Mouse (Mus musculus) forebrain, embryonic 16.5 days (tissue): ENCODE results near the gene Bloc1s5. TPM values are rescaled to one million over a fixed set of nuclear protein-coding genes. Genes with fewer than 3 reads are reported as not detected.
A peak's percentile ranks its signal among the peaks of the same experiment; 100 is the strongest.
"Not testable (repeated sequence)": the region's sequence is repeated elsewhere in the genome, so short reads cannot be mapped to it uniquely, and the experiment has no call there.

Experiments
- ATAC-seq: fragments of 200-750 bp; cut with Nextera tagmentation; 2 replicates; pipeline ENCODE4 v1.8.0; 2017; ENCODE audit warnings: mild to moderate bottlenecking, moderate library complexity
- H3K27ac ChIP-seq: fragments of 300-500 bp; sonication (generic); 2 replicates; pipeline ENCODE4 v1.5.1; 2014; ENCODE audit warnings: low read length, control low read depth
- H3K27me3 ChIP-seq: fragments of 300-500 bp; sonication (generic); replicated peaks from 2 replicates; pipeline ENCODE4 v1.6.1; 2014; ENCODE audit warnings: low read length; ENCODE audit not compliant: control insufficient read depth, insufficient read depth
- H3K36me3 ChIP-seq: fragments of 300-500 bp; sonication (generic); 2 replicates; pipeline ENCODE4 v1.6.1; 2014; ENCODE audit not compliant: control insufficient read depth, insufficient read depth
- H3K4me1 ChIP-seq: fragments of 300-500 bp; sonication (generic); replicated peaks from 2 replicates; pipeline ENCODE4 v1.6.1; 2014; ENCODE audit warnings: low read length; ENCODE audit not compliant: control insufficient read depth, insufficient read depth
- H3K4me2 ChIP-seq: fragments of 300-500 bp; sonication (generic); 2 replicates; pipeline ENCODE4 v1.6.1; 2014; ENCODE audit warnings: mild to moderate bottlenecking, low read length, control low read depth
- H3K4me3 ChIP-seq: fragments of 300-500 bp; sonication (generic); replicated peaks from 2 replicates; pipeline ENCODE4 v1.5.1; 2014; ENCODE audit warnings: mild to moderate bottlenecking, low read length, control low read depth
- H3K9ac ChIP-seq: fragments of 300-500 bp; sonication (generic); replicated peaks from 2 replicates; pipeline ENCODE4 v1.6.1; 2014; ENCODE audit warnings: low read depth, low read length, control low read depth
- H3K9me3 ChIP-seq: fragments of 300-500 bp; sonication (generic); 2 replicates; pipeline ENCODE4 v1.6.1; 2016; ENCODE audit warnings: low read length; ENCODE audit not compliant: control insufficient read depth
- WGBS: fragments of 180-500 bp; shearing (Covaris S2); extraction: QIAGEN DNeasy Blood & Tissue Kit; methylation state at CpG from one replicate; pipeline ENCODE4 v1.1.7; 2014; 5-methylcytosine and 5-hydroxymethylcytosine counted together
- polyA plus RNA-seq: library from polyadenylated mRNA; unstranded; fragments of >200 nt; fragmentation: Nextera tagmentation; extraction: Ambion mirVana; gene quantifications from 2 replicates; pipeline ENCODE4 v1.2.1, GENCODE M21; 2015

The Bloc1s5 gene
- 20.1 and 25.1 TPM in 2 replicates for polyA plus RNA-seq

DNA sequence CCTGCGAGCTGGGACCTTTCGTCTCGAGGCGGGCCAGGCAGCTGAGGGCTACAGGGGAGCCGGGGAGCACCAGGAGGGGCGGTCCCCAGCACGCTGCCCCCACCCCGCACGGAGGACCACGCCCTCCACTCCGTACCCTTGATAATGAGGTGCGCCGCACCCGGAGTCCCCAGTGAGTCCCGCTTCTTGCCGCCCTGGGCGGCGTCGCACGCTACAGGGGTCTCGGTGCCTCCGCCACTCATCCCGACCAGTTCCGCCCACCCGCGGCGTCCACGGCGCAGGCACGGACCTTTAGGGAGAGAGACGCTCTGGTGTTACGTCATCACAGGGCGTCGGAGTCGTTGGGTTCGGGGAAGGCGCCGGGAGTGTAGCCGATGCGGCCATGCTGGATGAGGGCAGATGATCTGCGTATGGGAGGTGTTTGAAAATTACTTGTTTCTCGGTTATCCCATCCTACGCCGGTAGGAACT, at the start of gene Bloc1s5:
TSS of gene Bloc1s5 (minus strand) at position 310 of the 470 bp plus-strand sequence.
- 0% methylated on average over 44 of the region's 44 CpGs for WGBS
- H3K27me3 ChIP-seq: no peaks in the 10 kb centered on the region
- H3K4me2 ChIP-seq: peak within 1 kb of the TSS; percentile 73
- peak within 1 kb of the TSS; percentile 66 for H3K4me3 ChIP-seq
- ATAC-seq: peak; percentile 98
- H3K36me3 ChIP-seq: peaks cover 2% of the 10 kb centered on the region; the same call in 1 of the 2 replicates
- H3K9ac ChIP-seq: peak within 1 kb of the TSS; percentile 75
- H3K27ac ChIP-seq: peak within 1 kb of the TSS; percentile 71
- H3K4me1 ChIP-seq: peaks cover 8% of the 10 kb centered on the region
- no peaks in the 10 kb centered on the region for H3K9me3 ChIP-seq

GRCm38 (mm10) chr13:38672336-38672735, 37.4 kb upstream of the Bloc1s5 start:
- Histone ChIP-seq H3K27me3 (no peaks in the 10 kb centered on the region), H3K27ac (no peak overlapping the region), H3K9ac (no peak overlapping the region), H3K4me1 (no peaks in the 10 kb centered on the region), H3K36me3 (no peaks in the 10 kb centered on the region), H3K9me3 (no peaks in the 10 kb centered on the region), H3K4me2 (no peak overlapping the region), H3K4me3 (no peak overlapping the region)
- WGBS: 73% methylated on average over 9 of the region's 9 CpGs
- 0 out of 2 replicates have a peak, but pooled peaks have one; percentile 38 for ATAC-seq

DNA sequence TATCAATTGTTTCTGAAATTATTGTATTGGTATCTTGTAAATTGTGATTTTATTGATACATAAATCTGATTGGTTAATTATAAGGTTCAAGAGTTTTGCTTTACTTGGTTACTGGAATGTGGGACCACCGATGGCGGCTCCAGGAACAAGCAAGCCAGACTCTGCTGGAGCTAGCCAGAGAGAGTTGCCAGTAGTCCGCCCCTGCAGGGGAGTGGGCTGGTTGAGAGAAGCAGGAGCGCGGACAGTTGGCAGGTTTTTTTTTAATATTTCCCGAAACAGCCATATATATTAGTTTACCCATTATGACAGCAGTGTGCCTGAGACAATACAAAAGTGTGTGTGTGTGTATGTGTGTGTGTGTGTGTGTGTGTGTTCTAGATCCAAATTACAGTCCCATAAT, 36.5 kb upstream of the Bloc1s5 start:
- H3K9me3 ChIP-seq, H3K4me1 ChIP-seq, H3K4me2 ChIP-seq, H3K9ac ChIP-seq, H3K27ac ChIP-seq, ATAC-seq, H3K27me3 ChIP-seq, H3K36me3 ChIP-seq, H3K4me3 ChIP-seq: not testable (repeated sequence)
- WGBS: 89% methylated on average over 6 of the region's 6 CpGs

DNA sequence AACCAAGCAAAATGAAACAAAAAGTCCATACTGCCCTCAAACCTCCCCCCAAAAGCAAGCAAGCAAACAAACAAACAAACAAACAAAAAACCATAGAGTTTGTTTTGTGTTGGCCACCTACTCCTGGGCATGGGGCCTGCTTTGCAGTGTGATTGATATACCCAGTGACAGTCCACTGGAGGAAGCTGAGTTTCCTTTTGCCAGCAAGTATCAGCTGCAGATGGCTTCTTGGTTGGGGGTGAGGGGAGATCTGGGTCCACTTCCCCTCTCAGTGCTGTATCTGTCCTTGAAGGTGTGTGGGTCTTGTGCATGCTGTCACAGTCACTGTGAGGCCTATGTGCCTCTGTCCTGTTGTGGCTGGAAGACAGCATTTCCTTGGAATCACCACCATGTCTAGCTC, 35.1 kb upstream of the Bloc1s5 start:
- Histone ChIP-seq H3K27me3 (no peaks in the 10 kb centered on the region), H3K9ac (no peak overlapping the region), H3K9me3 (no peaks in the 10 kb centered on the region), H3K27ac (no peak overlapping the region), H3K4me3 (no peak overlapping the region), H3K4me2 (no peak overlapping the region), H3K4me1 (no peaks in the 10 kb centered on the region), H3K36me3 (no peaks in the 10 kb centered on the region)
- no peak for ATAC-seq

- no peaks in the 10 kb centered on the region for H3K9me3 ChIP-seq
- no peaks in the 10 kb centered on the region for H3K36me3 ChIP-seq
- H3K9ac ChIP-seq: no peak overlapping the region
- WGBS: 21% methylated on average over 2 of the region's 2 CpGs
- no peak overlapping the region for H3K4me2 ChIP-seq
- H3K27me3 ChIP-seq: no peaks in the 10 kb centered on the region
- no peak overlapping the region for H3K27ac ChIP-seq
- H3K4me3 ChIP-seq: no peak overlapping the region
- no peak for ATAC-seq
- H3K4me1 ChIP-seq: no peaks in the 10 kb centered on the region
Measured at GRCm38 (mm10) chr13:38668514-38668913, 33.6 kb upstream of the Bloc1s5 start.

- Histone ChIP-seq H3K4me2 (no peak overlapping the region), H3K9me3 (no peaks in the 10 kb centered on the region), H3K9ac (no peak overlapping the region), H3K27me3 (no peaks in the 10 kb centered on the region), H3K4me1 (no peaks in the 10 kb centered on the region), H3K4me3 (no peak overlapping the region), H3K27ac (no peak overlapping the region), H3K36me3 (no peaks in the 10 kb centered on the region)
- WGBS: 73% methylated on average over 1 of the region's 1 CpGs
- no peak for ATAC-seq
Measured at GRCm38 (mm10) chr13:38664753-38665152, 29.8 kb upstream of the Bloc1s5 start.

GRCm38 (mm10) chr13:38659524-38660136, 24.7 kb upstream of the Bloc1s5 start:
- WGBS: 94% methylated on average over 12 of the region's 12 CpGs

DNA sequence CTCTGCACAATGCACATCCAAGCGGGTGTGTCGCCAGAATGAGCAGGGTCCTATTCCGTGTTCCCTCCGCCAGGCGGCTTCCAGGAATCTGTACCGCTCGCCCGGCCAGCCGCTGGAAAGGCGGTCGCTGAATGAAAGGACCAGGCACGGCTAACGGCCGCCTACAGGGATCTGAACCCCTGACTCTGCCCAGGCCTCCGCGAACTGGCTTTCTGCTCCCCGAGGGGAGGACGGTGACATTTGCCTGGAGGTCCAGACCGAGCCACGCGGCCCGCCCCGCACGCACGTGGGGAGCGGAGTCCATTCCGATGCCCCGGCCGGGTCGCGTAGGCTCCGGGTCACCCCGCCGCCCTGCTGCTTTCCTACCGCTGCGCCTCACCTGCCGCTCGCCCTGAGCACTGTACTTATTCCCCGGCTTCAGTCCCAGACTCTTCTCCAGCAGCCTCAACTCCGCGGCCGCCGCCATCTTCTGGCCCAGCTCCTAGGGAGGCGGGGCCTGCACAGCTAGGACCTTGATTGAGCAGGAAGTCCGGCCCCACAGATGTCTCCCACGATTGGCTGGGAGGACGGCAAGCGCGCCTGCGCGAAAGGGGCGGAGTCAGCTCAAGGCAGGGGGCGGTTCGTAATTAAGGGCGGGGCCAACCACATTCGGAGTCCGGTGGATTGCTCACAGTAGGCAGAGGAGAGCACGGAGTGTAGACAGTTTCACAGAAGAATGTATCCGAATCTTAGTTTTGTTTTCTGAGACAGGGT, 23.8 kb upstream of the Bloc1s5 start, which contains the start of gene Eef1e1:
TSS of gene Eef1e1 (minus strand) at position 531 of the 753 bp plus-strand sequence.
- under 1% methylated on average over 59 of the region's 59 CpGs for WGBS
- Histone ChIP-seq H3K4me1 (peaks cover 8% of the 10 kb centered on the region), H3K9ac (peak within 1 kb of the TSS; percentile 82), H3K9me3 (no peaks in the 10 kb centered on the region), H3K36me3 (peaks cover 12% of the 10 kb centered on the region), H3K4me2 (peak within 1 kb of the TSS; percentile 78), H3K27ac (peak within 1 kb of the TSS; percentile 84), H3K4me3 (peak within 1 kb of the TSS; percentile 96), H3K27me3 (no peaks in the 10 kb centered on the region)
- peak; percentile 99 for ATAC-seq

More at GRCm38 (mm10) chr13:38659524-38660136, 24.7 kb upstream of the Bloc1s5 start:
- peaks cover 8% of the 10 kb centered on the region for H3K4me1 ChIP-seq
- H3K27ac ChIP-seq: no peak overlapping the region
- no peak overlapping the region for H3K4me3 ChIP-seq
- H3K4me2 ChIP-seq: no peak overlapping the region
- no peaks in the 10 kb centered on the region for H3K9me3 ChIP-seq
- H3K9ac ChIP-seq: no peak overlapping the region
- H3K27me3 ChIP-seq: no peaks in the 10 kb centered on the region
- H3K36me3 ChIP-seq: peaks cover 3% of the 10 kb centered on the region; the same call in 1 of the 2 replicates
- ATAC-seq: no peak

DNA sequence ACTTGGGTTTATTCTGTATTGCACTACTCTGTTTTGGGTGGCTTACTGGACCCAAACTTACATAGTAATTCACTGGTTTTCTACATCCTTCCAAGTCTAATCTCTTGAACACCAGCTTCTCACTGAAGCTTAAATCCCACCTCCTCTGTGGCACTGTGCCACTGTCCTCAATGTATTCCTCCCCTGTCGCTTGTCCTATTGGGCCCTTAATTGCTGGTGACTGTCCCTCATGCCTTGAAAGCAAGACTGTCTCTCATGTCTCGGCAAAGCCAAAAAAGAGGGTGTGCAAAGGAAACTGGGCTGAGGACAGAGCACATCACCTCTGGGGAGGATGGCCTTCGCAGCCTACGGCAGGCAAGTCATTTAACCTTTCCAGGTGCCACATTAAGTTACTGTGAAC, 23.0 kb upstream of the Bloc1s5 start:
- no peak overlapping the region for H3K27ac ChIP-seq
- 18% methylated on average over 4 of the region's 4 CpGs for WGBS
- ATAC-seq: no peak

More for the DNA sequence above, 23.0 kb upstream of the Bloc1s5 start:
- Histone ChIP-seq H3K4me3 (peak overlapping the region; percentile 96), H3K4me1 (peaks cover 8% of the 10 kb centered on the region), H3K36me3 (peaks cover 14% of the 10 kb centered on the region), H3K4me2 (peak overlapping the region; percentile 78), H3K9ac (peak overlapping the region; percentile 82), H3K9me3 (no peaks in the 10 kb centered on the region), H3K27me3 (no peaks in the 10 kb centered on the region)
